In genomic region chr1:106231805-106232459, GRCm38 (mm10) we compare ENCODE assay signal across 8 mouse cellular contexts.
DNase-seq lines count a peak whose midpoint lies in the region; ATAC-seq and TF ChIP-seq lines count a peak whose summit lies in the region.

No protein-coding gene starts in this region.

- no peak overlapping the region for H3K9ac ChIP-seq in kidney, embryonic 16.5 days (replicated peaks; ENCODE audit: low read length)

- DNase-seq in kidney, adult 2 months, result peak; percentile 66
- peak; percentile 87 for DNase-seq in cerebellum, adult 9-10 months
- DNase-seq in layer of hippocampus, adult 9-11 months, result peak; percentile 86
- DNase-seq in embryo, embryonic 9.5 days (ENCODE audit: extremely low spot score), result no peak
- DNase-seq in urinary bladder, adult 18-20 months (ENCODE audit: low spot score in 2 of 2), result no peak
- no peak for DNase-seq in yolk sac, embryonic 10.5 days (ENCODE audit: low spot score)

- H3K4me3 ChIP-seq in kidney, adult 2 months (ENCODE audit: insufficient read depth, low read depth, low read length), result no peak overlapping the region
- H3K4me3 ChIP-seq in kidney, embryonic 16.5 days (ENCODE audit: low read length), result no peak overlapping the region
- no peak overlapping the region for H3K4me3 ChIP-seq in bone marrow macrophage, adult 2 months (ENCODE audit: insufficient read depth, low read length)

- no peaks in the 10 kb centered on the region for H3K9me3 ChIP-seq in kidney, embryonic 16.5 days (ENCODE audit: low read length)

- H3K27me3 ChIP-seq in kidney, adult 2 months (replicated peaks; ENCODE audit: control insufficient read depth, insufficient read depth, low read length), result no peaks in the 10 kb centered on the region
- no peaks in the 10 kb centered on the region for H3K27me3 ChIP-seq in kidney, embryonic 16.5 days (ENCODE audit: insufficient read depth, low read length)

- H3K27ac ChIP-seq in kidney, adult 2 months (ENCODE audit: insufficient read depth, low read depth, low read length), result no peak overlapping the region
- no peak overlapping the region for H3K27ac ChIP-seq in kidney, embryonic 16.5 days (ENCODE audit: low read length)
- H3K27ac ChIP-seq in bone marrow macrophage, adult 2 months (ENCODE audit: insufficient read depth, low read depth, low read length), result peak overlapping the region; percentile 56

- TF ChIP-seq CTCF in kidney, adult 2 months (conservative IDR thresholded peaks at IDR 0.05; ENCODE audit: insufficient read depth, insufficient read length, low read depth, low read length), result no peak
- TF ChIP-seq CTCF in bone marrow macrophage, adult 2 months (IDR thresholded peaks at IDR 0.05; ENCODE audit: low read depth, low read length), result no peak

- ATAC-seq in kidney, embryonic 16.5 days (ENCODE audit: low FRiP score, low TSS enrichment), result no peak

- TF ChIP-seq POLR2A in kidney, adult 2 months (IDR thresholded peaks at IDR 0.05; ENCODE audit: low read depth, low read length), result no peak
- no peak for TF ChIP-seq POLR2A in bone marrow macrophage, adult 2 months (IDR thresholded peaks at IDR 0.05; ENCODE audit: borderline replicate concordance, low read depth, low read length)

- WGBS in kidney, adult 2 months, result 61% methylated on average over 3 of the region's 3 CpGs
- WGBS in kidney, embryonic 16.5 days, result 84% methylated on average over 3 of the region's 3 CpGs

- H3K36me3 ChIP-seq in kidney, adult 2 months (ENCODE audit: control insufficient read depth, insufficient read depth, low read length), result no peaks in the 10 kb centered on the region
- no peaks in the 10 kb centered on the region for H3K36me3 ChIP-seq in kidney, embryonic 16.5 days (ENCODE audit: insufficient read depth, low read length)

- H3K4me1 ChIP-seq in kidney, adult 2 months (ENCODE audit: control insufficient read depth, insufficient read depth, low read length), result peaks cover 13% of the 10 kb centered on the region
- no peaks in the 10 kb centered on the region; the same call in 1 of the 2 replicates for H3K4me1 ChIP-seq in kidney, embryonic 16.5 days (ENCODE audit: insufficient read depth, low read length)
- H3K4me1 ChIP-seq in bone marrow macrophage, adult 2 months (ENCODE audit: control insufficient read depth, insufficient read depth, low read length), result peaks cover 20% of the 10 kb centered on the region

- H3K4me2 ChIP-seq in kidney, embryonic 16.5 days (replicated peaks; ENCODE audit: low read depth, low read length), result no peak overlapping the region

Comparison
In these comparisons a context has a peak if more than half of its experiments do, and no peak if none do; other contexts are left out.
1. DNase-seq: peak in kidney, adult 2 months (single experiment), cerebellum, adult 9-10 months (single experiment) and layer of hippocampus, adult 9-11 months (single experiment); none in embryo, embryonic 9.5 days (single experiment), urinary bladder, adult 18-20 months (0 of 2) and yolk sac, embryonic 10.5 days (single experiment).